Mouse (Mus musculus) 416B (cell line): ENCODE results near the gene Tll2.

Source experiments
- DNase-seq: peaks from one replicate; pipeline ENCODE4 v3.0.0; 2011; ENCODE audit warnings: low read depth

Gene Tll2

DNA sequence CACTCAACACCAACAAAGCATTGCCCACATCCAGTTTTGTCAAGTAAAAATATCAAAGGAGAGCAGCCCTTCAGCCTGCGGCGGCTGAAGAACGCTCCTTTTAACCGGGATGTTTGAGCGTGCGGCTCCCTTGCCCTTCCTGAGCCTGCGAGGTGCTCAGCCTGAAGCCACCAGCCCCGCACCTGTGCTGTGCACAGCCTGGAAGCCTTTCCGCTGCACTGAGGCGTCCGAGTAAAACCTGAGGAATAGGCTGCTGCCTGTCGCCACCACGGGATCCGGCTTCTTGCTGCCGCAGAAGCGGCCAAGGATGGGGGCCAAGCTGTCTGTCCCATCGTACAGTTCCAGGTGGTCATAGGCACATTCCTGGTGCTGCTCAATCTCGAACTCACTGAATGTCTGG lies 118.1 kb downstream of the Tll2 start:
- DNase-seq, result no peak

DNA sequence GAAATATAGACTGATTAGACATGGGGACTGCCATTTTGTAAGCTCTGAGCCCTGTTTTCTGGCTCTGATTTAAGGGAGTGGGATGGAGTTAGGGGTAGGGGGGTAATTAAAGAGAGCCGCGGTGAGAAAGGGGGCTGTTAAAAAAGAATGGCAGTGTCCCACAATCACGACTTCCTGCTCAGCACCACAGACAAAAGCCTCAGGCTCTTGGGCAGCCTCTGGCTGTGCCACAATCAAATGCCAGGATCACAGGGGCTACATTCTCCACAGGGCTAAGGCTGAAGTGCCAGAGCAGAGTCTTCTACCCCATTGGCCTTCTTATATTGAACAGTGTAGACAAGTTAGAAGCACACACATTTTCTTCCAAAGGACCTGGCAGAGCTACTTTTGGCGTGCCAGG lies 118.7 kb downstream of the Tll2 start:
- no peak for DNase-seq

DNA sequence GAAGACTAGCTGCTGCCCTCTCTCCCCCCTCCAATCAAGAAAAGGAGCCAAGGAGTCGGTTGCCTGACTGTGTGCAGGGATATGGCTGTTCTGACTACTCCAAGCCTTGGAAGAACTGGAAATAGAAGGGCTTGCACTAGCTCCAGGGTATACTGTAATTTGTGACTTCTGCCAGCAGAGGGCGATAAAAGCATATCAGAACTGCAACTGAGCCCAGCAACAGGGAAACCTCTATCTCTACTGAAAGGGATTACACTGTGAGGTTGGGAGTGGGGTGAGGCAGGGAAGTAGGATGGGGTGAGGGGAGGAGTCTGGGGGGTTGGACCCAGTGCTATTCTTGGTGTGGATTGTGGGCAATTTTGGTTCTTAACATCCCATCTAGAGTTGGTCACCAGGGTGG lies 119.9 kb downstream of the Tll2 start:
- DNase-seq, result peak; percentile 79

DNA sequence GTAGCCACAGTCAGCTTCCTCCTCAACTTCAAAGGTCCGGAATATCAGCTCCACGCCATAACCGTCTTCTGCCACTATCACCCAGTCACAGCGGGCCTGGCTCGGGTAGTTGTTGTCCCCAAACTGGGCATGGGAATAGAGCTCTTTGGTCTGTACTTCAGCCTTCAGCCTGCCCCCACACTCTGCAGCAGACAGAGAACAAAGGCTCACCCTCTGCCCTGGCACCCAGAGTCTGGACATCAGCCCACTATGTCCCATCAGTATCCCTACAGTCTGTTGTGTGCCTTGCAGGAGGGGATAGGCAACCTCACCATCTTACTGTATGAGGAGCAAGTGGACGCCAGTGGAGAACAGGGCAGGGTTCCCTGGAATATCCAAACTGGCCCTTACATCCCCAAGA lies 120.3 kb downstream of the Tll2 start:
- no peak for DNase-seq

DNA sequence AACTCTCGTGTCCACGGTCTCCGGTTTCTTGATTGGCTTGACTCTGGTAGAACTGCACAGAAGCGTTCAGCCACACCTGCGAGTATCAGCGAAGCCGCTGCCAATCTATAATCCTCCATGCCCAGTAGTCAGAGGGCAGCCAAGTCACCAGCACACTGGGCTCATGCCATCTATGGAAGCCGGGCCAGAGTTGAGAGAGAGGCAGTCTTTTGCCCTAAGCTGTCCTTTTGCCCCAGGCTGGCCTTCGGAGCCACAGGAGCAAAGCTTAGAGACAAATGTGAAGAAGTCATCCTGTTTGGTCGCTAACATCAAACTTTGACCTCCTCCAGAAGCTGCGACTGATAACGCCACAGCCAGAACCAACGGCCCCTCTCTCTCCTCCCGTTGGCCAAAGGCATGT lies 123.0 kb downstream of the Tll2 start:
- no peak for DNase-seq

DNA sequence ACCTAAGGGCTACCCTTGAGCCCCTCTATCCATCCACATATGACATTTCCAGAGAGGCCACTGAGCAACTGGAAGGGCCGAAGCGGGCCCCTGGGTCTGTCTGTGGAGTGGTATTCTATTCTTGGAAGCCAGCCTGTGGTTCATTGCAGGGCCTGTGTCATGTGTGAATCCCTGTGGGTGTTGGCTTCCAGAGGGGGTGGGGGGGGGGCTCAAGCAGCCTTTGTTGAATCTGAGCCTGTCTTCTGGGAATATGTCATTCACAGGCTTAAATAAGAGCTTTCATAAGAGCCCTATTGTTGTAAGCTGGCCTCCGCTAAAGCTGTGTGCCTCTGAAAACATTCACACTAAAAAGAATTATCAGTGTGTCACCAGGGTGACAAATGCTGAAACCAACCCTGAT lies 125.0 kb downstream of the Tll2 start:
- DNase-seq, result no peak

DNA sequence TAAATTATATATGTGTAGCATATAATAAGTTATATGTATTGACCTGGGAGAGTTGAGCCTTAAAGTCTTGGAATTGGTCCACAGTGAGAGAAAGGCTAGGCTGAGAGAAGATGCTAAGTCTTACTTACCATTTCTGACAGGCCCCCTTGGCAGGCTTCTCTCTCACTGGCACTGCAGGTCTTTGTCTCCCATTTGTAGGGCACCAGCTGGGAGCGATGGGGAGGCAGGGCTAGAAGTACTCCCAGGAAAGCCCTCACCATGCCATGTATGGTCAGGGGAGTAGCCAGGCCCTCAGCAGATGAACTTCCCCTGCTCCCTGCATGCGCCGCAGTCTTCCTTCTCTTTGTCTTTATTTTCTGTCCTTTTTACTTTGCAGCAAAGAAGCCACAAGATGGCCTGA lies 129.7 kb downstream of the Tll2 start, which contains the start of gene Opalin:
Opalin (minus strand) TSS at position 208 of the 400 bp plus-strand sequence.
- DNase-seq, result no peak

DNA sequence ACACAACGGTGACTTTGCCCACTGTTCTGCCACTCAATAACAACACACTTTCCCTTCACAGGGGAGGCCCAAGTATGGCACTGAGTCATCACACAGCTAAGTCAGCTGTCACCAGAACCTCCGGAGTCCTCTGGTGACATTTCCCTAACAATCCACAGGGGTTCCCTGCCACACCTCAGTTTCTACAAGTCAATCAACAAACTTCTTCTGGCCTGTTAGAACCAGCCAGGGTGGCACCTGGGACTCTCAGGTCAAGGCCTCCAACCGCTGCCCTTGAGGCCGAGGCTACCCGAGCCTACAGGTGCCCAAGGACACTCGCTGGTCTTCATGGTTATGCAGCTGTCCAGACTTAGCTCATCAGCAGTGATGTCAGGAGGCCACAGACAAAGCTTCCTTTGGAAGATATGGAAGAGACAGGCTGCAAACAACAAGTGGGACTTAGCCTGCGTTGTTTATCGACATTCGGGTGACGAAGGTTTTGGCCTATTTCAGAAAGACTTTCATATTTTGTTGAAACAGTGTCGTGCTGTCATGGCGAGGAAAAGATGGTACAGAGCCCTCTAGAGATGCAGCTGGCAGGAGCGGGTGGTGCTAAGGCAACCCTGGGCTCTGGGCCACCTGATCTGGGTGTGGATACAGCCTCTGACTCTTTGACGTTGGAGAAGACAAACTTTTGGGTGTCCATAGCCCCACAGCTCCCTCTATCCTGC lies 132.7 kb downstream of the Tll2 start:
- DNase-seq, result no peak

DNA sequence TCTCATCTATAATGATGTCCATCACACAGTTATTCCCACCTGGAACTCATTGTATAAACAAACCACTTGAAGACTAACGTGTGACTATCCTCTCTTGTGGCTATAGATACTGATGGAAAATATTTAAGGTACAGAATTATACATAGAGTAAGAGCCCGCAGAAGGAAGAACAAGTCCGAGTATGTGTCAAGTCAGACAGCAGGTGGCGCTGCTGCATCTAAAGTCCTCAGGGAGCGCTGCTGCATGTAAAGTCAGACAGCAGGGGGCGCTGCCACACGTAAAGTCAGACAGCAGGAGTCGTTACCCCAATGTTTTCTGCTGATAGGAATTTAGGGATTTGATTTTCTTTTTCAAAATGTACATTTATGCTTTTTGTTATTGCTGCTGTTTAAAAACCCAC lies 135.1 kb downstream of the Tll2 start:
- DNase-seq, result peak; percentile 95

DNA sequence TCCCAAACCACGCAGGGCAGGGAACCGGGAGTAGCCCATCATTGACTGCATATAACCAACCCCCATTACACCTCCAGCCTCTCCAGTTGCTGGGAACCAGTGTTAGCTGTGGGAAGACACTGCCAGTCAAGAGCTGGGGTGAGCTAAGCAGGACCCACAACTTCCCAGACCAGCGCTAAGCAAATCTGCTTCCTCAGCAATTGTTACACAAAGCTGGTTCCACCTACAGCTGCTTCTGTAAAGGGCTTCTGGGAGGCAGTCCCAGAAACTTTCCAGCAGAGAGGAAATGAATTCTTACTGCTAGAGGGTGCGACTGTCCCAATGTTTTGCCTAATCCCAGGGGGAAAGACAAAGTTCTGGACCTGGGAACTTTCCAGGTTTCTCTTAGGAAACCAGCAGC lies 151.9 kb downstream of the Tll2 start:
- no peak for DNase-seq

DNA sequence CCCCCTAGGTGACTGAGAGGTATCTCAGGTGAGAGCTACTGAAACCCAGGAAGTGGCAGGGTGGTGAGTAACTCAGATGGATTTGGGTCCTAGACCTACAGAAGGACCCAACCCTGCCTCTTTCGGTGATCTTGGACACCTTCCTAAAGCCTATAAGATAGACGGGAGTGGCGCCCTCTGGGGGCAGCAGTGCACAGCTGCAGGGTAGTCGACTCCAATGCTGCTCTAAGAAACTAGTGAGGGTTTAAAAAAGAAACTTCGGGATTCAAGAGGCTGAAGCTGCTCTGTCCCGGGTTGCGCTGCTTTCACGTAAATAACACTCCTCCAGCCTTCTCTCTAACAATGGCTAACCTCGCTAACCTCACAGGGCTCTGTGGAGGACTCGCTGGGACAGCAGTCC lies 153.1 kb downstream of the Tll2 start:
- DNase-seq, result peak; percentile 82

DNA sequence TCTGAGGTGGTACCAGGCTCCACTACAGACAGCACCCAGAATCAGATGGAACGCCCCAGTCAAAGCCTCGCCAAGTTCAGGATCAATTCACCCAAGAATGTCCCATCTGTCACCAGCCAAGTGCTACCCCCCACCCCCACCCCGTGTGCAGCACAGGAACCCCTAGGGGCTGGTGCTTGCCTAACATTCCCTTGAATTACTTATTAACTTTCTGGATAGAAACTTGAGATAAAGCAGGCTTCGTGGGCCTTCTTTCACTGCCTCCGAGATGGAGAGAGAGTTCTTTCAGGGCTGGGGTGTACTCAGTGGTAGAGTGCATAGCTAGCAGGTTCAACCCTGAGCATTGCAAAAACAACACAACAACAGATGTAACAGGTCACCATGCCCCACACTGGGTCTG lies 154.4 kb downstream of the Tll2 start:
- DNase-seq, result no peak

DNA sequence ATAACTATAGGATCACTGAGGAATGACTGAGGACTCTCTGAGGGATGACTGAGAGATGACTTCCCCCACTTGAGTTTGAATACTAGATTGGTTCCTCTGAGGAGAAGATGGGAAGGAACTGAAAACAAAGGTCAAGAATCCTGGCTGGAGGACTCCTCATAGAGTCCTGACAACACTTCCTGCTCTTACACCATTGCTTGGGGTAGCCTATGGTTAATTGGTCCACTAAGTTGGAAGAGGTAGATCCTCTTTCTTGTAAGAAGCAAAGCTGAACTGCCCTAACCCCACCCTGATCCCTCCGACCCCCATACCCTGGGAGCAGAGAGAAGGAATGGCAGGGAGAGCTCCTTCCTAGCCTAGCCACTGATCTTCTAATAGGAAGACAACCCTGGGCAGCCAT lies 154.9 kb downstream of the Tll2 start:
- DNase-seq, result no peak

DNA sequence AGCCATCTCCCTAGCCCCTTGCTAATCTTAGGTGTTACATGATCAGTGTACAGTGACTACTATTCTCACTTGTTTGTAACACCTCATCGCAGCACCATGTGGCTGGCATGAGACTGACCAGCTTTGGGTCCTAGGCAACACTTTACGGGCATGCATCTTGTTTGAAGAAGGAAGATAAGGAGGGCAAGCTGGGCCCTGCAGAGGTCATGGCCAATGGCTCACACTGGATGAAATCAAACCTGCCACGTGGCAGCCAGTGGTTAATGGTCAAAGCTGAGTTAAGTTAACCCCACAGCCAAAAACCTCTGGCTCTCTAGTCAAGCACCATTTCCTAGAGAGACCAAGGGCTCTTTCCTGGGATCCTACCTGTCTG lies 158.5 kb downstream of the Tll2 start:
- no peak for DNase-seq

DNA sequence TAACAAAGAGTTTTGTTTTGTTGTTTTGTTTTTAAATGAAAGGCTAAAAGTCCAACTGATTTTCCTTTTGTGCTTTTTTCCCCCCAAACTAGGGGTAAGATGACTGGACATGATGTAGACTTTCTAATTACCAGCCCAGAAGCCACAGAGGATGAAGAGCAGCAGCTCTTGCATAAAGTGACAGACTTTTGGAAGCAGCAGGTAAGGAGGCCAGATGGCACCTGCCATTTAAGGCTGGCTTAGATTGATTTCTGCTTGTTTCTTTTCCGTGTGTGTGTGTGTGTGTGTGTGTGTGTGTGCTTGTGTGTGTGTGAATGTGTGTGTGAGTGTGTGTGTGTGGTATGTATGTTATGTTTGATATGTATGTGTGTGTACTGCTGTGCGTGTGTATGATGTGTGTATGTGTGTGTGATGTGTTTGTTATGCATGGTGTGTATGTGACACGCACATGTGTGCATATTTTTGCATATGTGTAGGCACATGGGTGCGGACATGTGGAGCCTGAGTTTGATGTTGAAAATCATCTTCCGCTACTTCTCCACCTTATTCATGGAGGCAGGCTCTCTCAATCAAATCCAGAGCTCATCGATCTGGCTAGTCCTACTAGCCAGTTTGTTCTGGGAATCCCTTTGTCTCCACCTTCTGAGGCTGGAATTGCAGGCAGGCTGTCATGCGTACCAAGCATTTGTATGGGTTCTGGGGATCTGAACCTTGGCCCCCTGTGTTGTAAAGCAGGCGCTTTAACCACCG lies 159.0 kb downstream of the Tll2 start:
- DNase-seq, result no peak

DNA sequence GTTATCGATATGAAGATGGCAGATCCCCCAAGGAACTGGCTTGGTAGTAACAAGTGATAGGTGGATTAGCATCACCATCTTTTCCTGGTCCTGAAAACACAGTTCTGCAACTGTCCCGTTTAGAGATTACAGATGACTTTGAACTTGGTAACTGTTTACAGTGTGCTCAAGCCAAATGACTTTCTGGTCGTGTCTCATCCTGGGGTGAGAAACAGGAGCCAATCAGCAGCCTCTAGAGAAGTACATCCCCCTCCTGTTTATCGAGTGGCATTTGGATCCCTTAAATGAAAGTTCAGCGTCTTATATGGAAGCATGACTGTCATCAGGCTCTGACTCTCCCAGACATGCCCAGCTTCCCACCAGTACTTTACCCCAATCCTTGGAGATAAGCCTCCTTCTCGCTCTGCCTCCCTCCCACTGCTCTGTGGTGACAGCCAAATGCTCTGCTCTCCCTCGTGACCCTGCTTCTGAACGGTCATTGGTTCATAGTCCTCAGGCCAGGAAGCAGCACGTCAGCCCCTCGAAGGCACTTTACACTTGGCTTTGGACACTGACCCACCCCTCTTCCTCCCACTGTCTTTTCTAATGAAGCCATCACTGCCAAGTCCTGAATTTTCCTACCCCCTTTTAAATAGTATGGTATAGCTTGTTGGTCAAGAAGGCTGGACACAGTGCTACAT lies 161.4 kb downstream of the Tll2 start:
- no peak for DNase-seq

DNA sequence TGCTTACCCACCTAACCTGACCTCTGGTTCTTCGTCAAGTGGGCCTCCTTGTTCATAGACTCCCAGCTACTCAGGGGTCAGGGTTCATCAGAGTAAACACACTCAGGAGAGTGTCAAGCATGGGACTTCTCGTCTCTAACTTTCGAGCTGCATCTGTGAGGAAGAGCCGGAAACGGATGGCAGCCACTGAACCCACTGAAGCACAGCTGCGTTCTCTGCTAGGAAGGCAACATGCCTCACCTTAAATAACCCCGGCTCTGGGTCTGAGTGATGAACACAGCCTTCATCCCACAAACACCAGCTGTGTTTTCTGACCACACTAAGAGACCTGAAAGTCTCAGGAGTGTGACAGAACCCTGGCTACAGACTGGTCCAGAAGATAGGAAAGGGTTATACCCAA lies 167.5 kb downstream of the Tll2 start:
- DNase-seq, result peak; percentile 49

DNA sequence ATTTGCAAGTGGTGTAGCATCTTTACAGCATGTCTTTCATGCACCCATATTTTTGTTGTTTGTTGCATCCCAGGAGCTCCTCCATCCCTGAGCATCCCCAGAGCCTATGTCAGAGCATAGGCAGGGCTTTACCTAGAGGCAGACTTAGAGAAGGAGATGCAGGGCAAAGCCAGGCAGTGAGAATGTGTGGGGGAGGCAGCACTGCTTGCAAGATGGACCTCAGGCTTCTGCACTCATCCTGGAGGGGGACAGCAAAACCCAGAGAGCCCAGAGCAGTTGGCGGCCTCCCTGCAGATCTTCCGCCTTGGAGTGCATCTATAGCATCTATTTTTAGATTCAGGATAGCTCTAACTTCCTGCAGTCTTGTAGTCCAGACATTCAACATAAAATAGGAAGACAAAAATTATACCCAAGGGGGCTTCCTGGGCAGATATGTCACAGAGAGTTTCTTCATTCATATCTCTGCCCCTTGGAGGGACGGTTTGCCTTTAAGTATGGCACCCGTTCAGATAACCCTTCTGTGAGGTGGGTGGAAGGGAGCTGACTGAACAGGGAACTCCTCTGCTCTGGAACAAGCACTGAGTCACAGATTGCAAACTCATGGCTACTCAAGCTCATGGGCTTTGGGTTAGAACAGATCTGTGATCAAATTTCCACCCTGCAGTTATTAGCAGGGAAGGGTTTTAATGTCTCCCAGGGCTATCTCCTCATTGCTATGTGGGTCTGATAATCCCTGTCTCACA lies 170.7 kb downstream of the Tll2 start:
- DNase-seq, result peak; percentile 36
